Mouse (Mus musculus): ENCODE data around the gene Ptafr.

GRCm38 (mm10) chr4:132624034-132624657 is 60.3 kb downstream of the Ptafr start:
- TF ChIP-seq CTCF (IDR thresholded peaks at IDR 0.05; ENCODE audit: control insufficient read depth, insufficient read depth, insufficient replicate concordance, low read depth, low read length) (no peak), POLR2A (IDR thresholded peaks at IDR 0.05; ENCODE audit: control insufficient read depth, low read depth, low read length) (no peak)

Data from testis, adult 2 months (tissue).